Mouse (Mus musculus) kidney, adult 2 months (tissue): Measurements from ENCODE around the gene Gtf2h3. TPM values are rescaled to one million over a fixed set of nuclear protein-coding genes. Genes with fewer than 3 reads are reported as not detected.

Experiments
- DNase-seq: peaks from one replicate; pipeline ENCODE4 v3.0.0; 2021
- H3K27ac ChIP-seq: fragments of 200-500 bp; 2 replicates; pipeline ENCODE4 v1.5.1; 2012; ENCODE audit warnings: low read depth, low read length, control low read depth, inconsistent platforms; ENCODE audit not compliant: insufficient read depth
- H3K27me3 ChIP-seq: fragments of 200-500 bp; replicated peaks from 2 replicates; pipeline ENCODE4 v1.6.1; 2012; ENCODE audit warnings: mild to moderate bottlenecking, moderate library complexity, low read length, inconsistent platforms; ENCODE audit not compliant: control insufficient read depth, insufficient read depth
- H3K36me3 ChIP-seq: fragments of 200-500 bp; 2 replicates; pipeline ENCODE4 v1.6.1; 2012; ENCODE audit warnings: mild to moderate bottlenecking, moderate library complexity, low read length, inconsistent platforms; ENCODE audit not compliant: control insufficient read depth, insufficient read depth
- H3K4me1 ChIP-seq: fragments of 200-500 bp; 2 replicates; pipeline ENCODE4 v1.6.1; 2011; ENCODE audit warnings: low read length; ENCODE audit not compliant: control insufficient read depth, insufficient read depth
- H3K4me3 ChIP-seq: fragments of 200-500 bp; 2 replicates; pipeline ENCODE4 v1.5.1; 2011; ENCODE audit warnings: mild to moderate bottlenecking, low read depth, low read length, control low read depth; ENCODE audit not compliant: insufficient read depth
- CTCF ChIP-seq: fragments of 200-500 bp; conservative IDR thresholded peaks from 2 replicates; pipeline ENCODE4 v1.5.1; 2011; ENCODE audit warnings: low read depth, mild to moderate bottlenecking, control low read depth, low read length, moderate library complexity, mixed read lengths; ENCODE audit not compliant: insufficient read depth, insufficient read length
- POLR2A ChIP-seq: fragments of 200-500 bp; IDR thresholded peaks from one replicate; pipeline ENCODE4 v1.6.1; 2011; ENCODE audit warnings: low read depth, low read length, control low read depth
- WGBS: fragments of 180-500 bp; shearing (Covaris S2); methylation state at CpG from one replicate; pipeline ENCODE4 v1.1.7; 2018; 5-methylcytosine and 5-hydroxymethylcytosine counted together
- polyA plus RNA-seq: library from polyadenylated mRNA; depleted of rRNA; stranded (reverse); fragments of >200 nt; gene quantifications from 2 replicates; pipeline ENCODE4 v1.2.3, GENCODE M21; 2012

The Gtf2h3 gene
- polyA plus RNA-seq, 1 experiment = 34.5 TPM

DNA sequence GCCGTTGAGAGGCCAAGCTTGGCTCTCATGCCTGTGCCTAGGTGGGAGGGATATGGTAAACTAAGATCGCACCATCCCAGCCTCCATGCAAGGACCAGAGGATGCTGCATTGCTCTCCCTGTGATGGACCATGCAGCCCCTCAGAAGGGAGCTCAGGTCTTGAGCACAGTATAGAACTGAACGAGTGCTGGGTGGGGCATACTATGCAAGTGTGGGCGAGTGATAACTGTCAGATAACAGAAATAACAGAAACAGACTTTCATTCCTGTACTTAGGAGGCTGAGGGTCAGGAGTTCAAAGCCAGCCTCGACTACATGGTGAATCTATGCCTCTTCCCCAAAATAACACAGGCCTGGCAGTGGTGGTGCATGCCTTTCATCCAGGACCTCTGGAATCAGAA lies 43.9 kb upstream of the Gtf2h3 start:
- no peak for TF ChIP-seq CTCF
- TF ChIP-seq POLR2A = no peak
- Histone ChIP-seq H3K27ac (no peak overlapping the region), H3K4me3 (no peak overlapping the region), H3K36me3 (no peaks in the 10 kb centered on the region), H3K27me3 (no peaks in the 10 kb centered on the region), H3K4me1 (peaks cover 5% of the 10 kb centered on the region; the same call in 1 of the 2 replicates)
- DNase-seq = no peak
- WGBS = 70% methylated on average over 5 of the region's 5 CpGs

DNA sequence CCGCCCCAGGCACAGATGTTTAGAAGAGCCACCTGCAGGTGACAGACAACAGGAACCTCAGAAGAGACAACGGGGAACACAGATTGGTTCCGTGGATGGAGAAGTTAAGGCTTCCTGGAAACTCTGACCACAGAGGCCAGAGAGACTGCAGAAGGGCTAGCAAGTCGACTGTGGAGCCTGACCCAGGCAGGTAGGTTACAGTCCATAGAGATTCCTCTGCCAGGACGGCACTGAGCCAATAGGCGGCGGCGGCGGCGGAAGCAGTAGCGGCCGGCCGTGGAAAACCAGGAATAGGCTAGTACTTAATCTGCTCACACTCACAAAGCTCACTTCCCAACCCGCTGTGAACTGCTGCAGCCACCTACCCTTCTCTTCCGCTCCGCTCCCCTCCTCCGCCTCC lies 42.2 kb upstream of the Gtf2h3 start:
- H3K4me1 ChIP-seq = peaks cover 4% of the 10 kb centered on the region; the same call in 1 of the 2 replicates
- peak overlapping the region; percentile 88 for H3K27ac ChIP-seq
- TF ChIP-seq POLR2A (no peak), CTCF (no peak)
- H3K27me3 ChIP-seq = no peaks in the 10 kb centered on the region
- H3K4me3 ChIP-seq = peak overlapping the region; percentile 46; the same call in 1 of the 2 replicates
- no peaks in the 10 kb centered on the region for H3K36me3 ChIP-seq
- 4% methylated on average over 17 of the region's 17 CpGs for WGBS
- peak; percentile 91 for DNase-seq

DNA sequence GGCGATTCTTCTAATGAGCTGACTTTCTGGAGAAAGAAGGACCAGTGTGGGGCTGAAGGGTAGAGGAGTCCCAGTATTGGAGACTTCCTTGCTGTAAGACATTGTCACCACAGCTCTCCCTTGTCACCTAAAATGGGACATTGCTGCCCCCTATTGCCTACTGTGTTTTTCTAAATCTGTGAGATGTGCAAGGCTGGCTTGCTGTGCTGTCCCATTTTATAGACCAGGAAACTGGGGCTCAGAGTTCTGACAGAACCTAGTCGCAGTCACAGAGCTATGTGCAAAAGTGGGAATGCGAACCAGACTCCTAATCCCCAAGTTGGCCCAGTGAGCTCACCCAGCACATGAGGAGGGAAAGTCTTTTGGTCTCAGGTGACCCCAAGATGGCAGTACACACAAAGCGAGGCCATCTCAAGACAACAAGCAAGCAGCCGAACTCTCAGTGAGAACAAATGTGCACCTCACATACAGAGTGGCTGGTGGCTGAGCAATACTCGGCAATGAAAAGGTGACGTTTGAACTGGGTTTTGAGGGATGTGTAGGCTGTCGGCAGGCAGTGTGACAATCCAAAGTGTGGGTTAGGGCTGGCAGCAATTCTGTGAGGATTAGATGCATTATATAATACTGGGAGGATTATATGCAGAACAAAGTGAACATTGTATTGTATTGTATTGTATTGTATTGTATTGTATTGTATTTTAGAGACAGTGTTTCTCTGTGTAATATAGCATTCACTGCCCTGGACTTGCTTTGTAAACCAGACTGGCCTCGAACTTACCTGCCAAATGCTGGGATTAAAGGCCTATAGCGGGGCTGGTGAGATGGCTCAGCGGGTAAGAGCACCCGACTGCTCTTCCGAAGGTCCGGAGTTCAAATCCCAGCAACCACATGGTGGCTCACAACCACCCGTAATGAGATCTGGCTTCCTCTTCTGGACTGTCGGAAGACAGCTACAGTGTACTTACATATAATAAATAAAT lies 39.8 kb upstream of the Gtf2h3 start:
- Histone ChIP-seq H3K4me3 (no peak overlapping the region), H3K27ac (no peak overlapping the region), H3K27me3 (no peaks in the 10 kb centered on the region), H3K36me3 (no peaks in the 10 kb centered on the region), H3K4me1 (peaks cover 5% of the 10 kb centered on the region; the same call in 1 of the 2 replicates)
- no peak for TF ChIP-seq POLR2A
- peak; percentile 68 for TF ChIP-seq CTCF
- peak; percentile 88 for DNase-seq
- WGBS = 75% methylated on average over 16 of the region's 16 CpGs

DNA sequence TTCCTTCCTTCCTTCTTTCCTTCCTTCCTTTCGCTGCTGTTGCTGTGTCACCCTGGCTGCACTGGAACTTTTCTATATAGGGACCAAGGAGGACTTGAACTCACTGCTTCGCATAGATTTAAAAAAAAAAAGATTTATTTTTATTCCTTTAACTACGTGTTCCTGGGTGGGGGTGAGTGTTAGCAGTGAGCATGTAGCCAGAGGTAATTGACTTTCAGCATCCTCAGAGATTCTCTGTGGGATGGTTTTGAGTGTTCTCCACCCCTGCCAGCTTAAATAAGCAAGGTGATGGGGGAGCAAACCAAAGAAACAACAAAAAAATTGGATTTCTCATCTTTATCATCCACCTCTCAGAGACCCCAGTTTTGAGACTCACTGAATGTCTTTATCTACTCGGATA lies 39.0 kb upstream of the Gtf2h3 start:
- DNase-seq = no peak
- Histone ChIP-seq H3K27ac (no peak overlapping the region), H3K4me1 (peaks cover 5% of the 10 kb centered on the region; the same call in 1 of the 2 replicates), H3K27me3 (no peaks in the 10 kb centered on the region), H3K4me3 (no peak overlapping the region), H3K36me3 (peaks cover 2% of the 10 kb centered on the region; the same call in 1 of the 2 replicates)
- TF ChIP-seq POLR2A = no peak
- no peak for TF ChIP-seq CTCF
- 72% methylated on average over 4 of the region's 4 CpGs for WGBS

DNA sequence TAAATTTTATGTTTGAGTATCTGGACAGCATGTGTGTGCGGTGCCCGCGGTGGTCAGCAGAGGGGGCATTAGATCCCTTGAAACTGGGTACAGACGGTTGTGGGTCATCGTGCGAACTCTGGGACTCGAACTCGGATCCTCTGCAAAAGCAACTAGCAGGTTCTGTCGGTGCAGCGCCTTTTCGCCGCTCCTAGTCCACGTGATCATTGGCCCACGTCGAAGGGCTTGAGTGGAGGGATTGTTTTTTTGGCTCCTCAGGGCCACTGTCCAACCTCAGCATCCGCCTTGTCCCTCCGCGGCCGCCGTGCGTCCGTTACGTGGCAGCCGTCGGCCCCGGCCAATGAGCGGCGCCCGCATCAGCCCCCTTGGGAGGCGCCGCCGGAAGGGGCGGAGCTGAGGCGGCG lies 38.6 kb upstream of the Gtf2h3 start, which contains the start of gene Tmed2:
Gene Tmed2 (plus strand): TSS at position 313 of the 404 bp plus-strand sequence.
- DNase-seq = peak; percentile 98
- WGBS = under 1% methylated on average over 35 of the region's 35 CpGs
- Histone ChIP-seq H3K4me3 (peak within 1 kb of the TSS; percentile 66), H3K4me1 (peaks cover 5% of the 10 kb centered on the region; the same call in 1 of the 2 replicates), H3K27me3 (no peaks in the 10 kb centered on the region), H3K36me3 (peaks cover 2% of the 10 kb centered on the region; the same call in 1 of the 2 replicates), H3K27ac (peak within 1 kb of the TSS; percentile 47)
- TF ChIP-seq POLR2A = no peak
- TF ChIP-seq CTCF = no peak

DNA sequence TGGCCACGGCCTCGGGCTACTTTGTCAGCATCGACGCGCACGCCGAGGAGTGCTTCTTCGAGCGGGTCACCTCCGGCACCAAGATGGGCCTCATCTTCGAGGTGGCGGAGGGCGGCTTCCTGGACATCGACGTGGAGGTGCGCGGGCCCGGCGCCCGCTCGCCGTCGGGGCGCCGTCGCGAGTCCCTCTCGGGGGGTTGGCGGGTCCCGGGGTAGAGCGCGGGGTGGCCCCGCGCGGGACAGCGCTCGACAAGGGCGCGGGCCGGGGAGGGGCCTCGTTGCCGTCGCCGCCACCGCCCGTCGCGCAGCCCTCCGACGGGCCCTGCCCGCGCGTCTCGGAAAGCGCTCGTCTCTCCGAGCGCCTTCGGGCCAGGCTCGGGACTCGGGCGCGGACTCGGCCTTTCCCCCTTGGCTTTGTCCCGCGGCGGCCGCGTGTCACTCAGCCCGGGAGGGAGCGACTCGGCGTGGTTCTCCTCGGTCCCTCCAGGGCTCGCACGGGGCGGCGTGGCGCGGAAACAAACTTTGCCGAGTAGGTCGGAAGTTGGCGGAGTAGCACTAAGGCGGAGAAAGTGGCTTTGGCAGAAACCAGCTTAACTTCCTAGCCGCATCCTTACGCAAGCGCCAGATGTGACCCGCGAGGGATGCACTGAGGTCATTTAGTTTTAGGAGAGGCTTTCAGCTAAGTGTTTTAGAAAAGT lies 37.9 kb upstream of the Gtf2h3 start:
- peak overlapping the region; percentile 66 for H3K4me3 ChIP-seq
- H3K4me1 ChIP-seq = peaks cover 5% of the 10 kb centered on the region; the same call in 1 of the 2 replicates
- DNase-seq = peak; percentile 86
- under 1% methylated on average over 80 of the region's 89 CpGs for WGBS
- TF ChIP-seq CTCF (no peak), POLR2A (no peak)
- H3K36me3 ChIP-seq = peaks cover 2% of the 10 kb centered on the region; the same call in 1 of the 2 replicates
- peak overlapping the region; percentile 27 for H3K27ac ChIP-seq
- H3K27me3 ChIP-seq = no peaks in the 10 kb centered on the region
